Mouse (Mus musculus) C2C12 (cell line): ENCODE measurements around the gene Cadm1. TPM values are rescaled to one million over a fixed set of nuclear protein-coding genes. Genes with fewer than 3 reads are reported as not detected.

Experiments
- H3K27me3 ChIP-seq: one replicate; pipeline ENCODE4 v1.6.1; 2011; ENCODE audit not compliant: control insufficient read depth, insufficient read depth, insufficient read length
- H3K36me3 ChIP-seq: one replicate; pipeline ENCODE4 v1.6.1; 2011; ENCODE audit not compliant: control insufficient read depth, insufficient read depth
- H3K4me3 ChIP-seq: one replicate; pipeline ENCODE4 v1.5.1; 2011; ENCODE audit warnings: mild to moderate bottlenecking, control low read depth; ENCODE audit not compliant: poor library complexity, insufficient read depth, severe bottlenecking
- H3K79me2 ChIP-seq: one replicate; pipeline ENCODE4 v1.6.1; 2011; ENCODE audit not compliant: control insufficient read depth, insufficient read depth
- H3K79me3 ChIP-seq: one replicate; pipeline ENCODE4 v1.6.1; 2011; ENCODE audit warnings: low read depth, control low read depth
- H3ac ChIP-seq: one replicate; pipeline ENCODE3; 2011; ENCODE audit warnings: low read depth; ENCODE audit not compliant: control insufficient read depth, insufficient read length
- CEBPB ChIP-seq: IDR thresholded peaks from one replicate; pipeline ENCODE4 v1.6.1; 2011; ENCODE audit warnings: low read depth, mild to moderate bottlenecking, control low read depth, moderate library complexity
- CTCF ChIP-seq: IDR thresholded peaks from one replicate; pipeline ENCODE4 v1.5.1; 2011; ENCODE audit not compliant: control insufficient read depth, insufficient read depth, insufficient read length
- FOSL1 ChIP-seq: IDR thresholded peaks from one replicate; pipeline ENCODE4 v1.8.0; 2011; ENCODE audit warnings: mild to moderate bottlenecking, low read length; ENCODE audit not compliant: poor library complexity, insufficient read depth, severe bottlenecking
- MAX ChIP-seq: IDR thresholded peaks from one replicate; pipeline ENCODE4 v1.6.1; 2011; ENCODE audit warnings: mild to moderate bottlenecking, control low read depth
- MYOD1 ChIP-seq: IDR thresholded peaks from one replicate; pipeline ENCODE4 v1.6.1; 2011; ENCODE audit warnings: low read depth; ENCODE audit not compliant: control insufficient read depth, insufficient read length
- MYOG ChIP-seq: IDR thresholded peaks from one replicate; pipeline ENCODE4 v1.6.1; 2011; ENCODE audit not compliant: control insufficient read depth, insufficient read length; ENCODE audit errors: extremely low read depth
- USF1 ChIP-seq: IDR thresholded peaks from one replicate; pipeline ENCODE4 v1.6.1; 2011; ENCODE audit warnings: low read depth, mild to moderate bottlenecking, control low read depth, moderate library complexity
- polyA plus RNA-seq: library from polyadenylated mRNA; unstranded; fragments of >200 nt; fragmentation: generic; extraction: Trizol; gene quantifications from one replicate; pipeline ENCODE4 v1.2.1, GENCODE M21; 2012; ENCODE audit warnings: missing spikeins

The Cadm1 gene
- polyA plus RNA-seq, 1 experiment = 41.8 TPM

DNA sequence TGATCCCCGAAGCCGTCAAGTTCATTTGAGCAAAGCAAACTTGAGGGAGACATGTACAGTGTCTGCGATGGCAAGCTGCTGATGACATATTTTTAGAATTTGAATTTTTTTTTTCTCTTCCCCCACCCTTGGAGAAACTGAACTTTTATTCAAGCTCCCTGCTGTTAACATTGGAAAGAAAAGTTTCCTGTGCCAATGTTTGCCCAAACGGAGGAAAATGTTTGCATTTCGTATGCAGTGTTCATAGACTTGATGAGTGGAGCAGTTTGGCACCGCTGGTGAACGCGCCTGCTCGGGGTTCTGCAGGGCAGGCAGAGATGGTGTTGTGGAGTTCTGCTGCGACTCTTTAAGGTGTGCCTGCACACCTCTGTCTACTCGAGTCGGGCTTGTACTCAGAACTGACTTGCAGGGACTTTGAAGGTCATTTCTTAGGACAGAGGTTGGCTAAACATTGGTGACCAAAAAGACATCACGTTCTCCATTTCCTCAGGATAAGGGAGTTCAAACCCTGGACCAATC, 83.0 kb downstream of the Cadm1 start:
- peaks cover 100% of the 10 kb centered on the region for H3K79me2 ChIP-seq
- no peak for TF ChIP-seq CEBPB
- TF ChIP-seq FOSL1 = no peak
- no peak for TF ChIP-seq MYOG
- TF ChIP-seq MYOD1 = no peak
- no peak for TF ChIP-seq USF1
- no peak for TF ChIP-seq MAX
- no peak for TF ChIP-seq CTCF
- H3K27me3 ChIP-seq = no peaks in the 10 kb centered on the region
- H3ac ChIP-seq = no peak overlapping the region
- peaks cover 71% of the 10 kb centered on the region for H3K79me3 ChIP-seq
- H3K4me3 ChIP-seq = no peak overlapping the region
- H3K36me3 ChIP-seq = no peaks in the 10 kb centered on the region

DNA sequence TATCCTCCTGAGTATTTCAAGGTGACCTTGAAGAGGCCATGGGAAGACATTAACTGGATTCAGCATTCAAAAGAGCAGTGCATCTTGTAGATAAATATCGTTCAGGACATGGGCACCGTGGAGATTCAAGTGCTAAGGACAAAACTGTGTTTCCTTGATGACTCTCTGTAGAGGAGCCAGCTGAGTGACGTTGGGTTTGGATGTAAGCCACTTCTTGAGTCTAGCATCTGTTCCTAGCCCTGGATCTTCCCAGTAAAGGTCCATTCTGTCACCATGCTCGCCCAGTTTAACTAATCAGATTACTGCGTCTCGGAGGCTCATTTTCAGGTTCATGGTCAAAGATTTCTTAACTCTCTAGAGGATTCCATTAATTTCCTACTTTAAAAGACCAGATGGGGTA, 85.1 kb downstream of the Cadm1 start:
- Histone ChIP-seq H3K27me3 (no peaks in the 10 kb centered on the region), H3K36me3 (no peaks in the 10 kb centered on the region), H3K4me3 (no peak overlapping the region), H3ac (no peak overlapping the region), H3K79me3 (peaks cover 71% of the 10 kb centered on the region), H3K79me2 (peaks cover 100% of the 10 kb centered on the region)
- TF ChIP-seq FOSL1 = no peak
- TF ChIP-seq USF1 = no peak
- no peak for TF ChIP-seq MYOG
- TF ChIP-seq CEBPB = no peak
- no peak for TF ChIP-seq MAX
- no peak for TF ChIP-seq MYOD1
- TF ChIP-seq CTCF = no peak

DNA sequence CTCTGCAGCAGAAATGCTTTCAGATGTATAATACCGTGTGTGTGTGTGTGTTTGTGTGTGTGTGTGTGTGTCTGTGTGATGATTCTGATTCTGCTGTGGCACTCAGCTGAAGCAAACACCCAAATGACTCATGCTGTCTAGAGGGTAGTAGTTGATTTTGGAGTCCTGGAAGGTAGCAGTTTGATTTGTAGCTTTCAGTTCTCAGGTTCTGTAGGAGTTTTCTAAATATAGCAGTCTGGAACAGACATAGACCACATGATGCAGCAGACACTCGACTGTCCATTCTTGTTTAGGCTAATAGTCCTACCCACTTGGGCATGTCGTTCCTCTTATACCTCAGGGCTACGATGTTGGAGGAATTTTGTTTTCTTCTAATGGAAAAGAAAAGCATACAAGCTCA, 86.4 kb downstream of the Cadm1 start:
- TF ChIP-seq MYOG (no peak), CEBPB (no peak), FOSL1 (no peak), MAX (no peak), MYOD1 (no peak), USF1 (no peak), CTCF (no peak)
- Histone ChIP-seq H3K27me3 (no peaks in the 10 kb centered on the region), H3K4me3 (no peak overlapping the region), H3K36me3 (no peaks in the 10 kb centered on the region), H3K79me2 (peaks cover 100% of the 10 kb centered on the region), H3K79me3 (peaks cover 62% of the 10 kb centered on the region), H3ac (no peak overlapping the region)

DNA sequence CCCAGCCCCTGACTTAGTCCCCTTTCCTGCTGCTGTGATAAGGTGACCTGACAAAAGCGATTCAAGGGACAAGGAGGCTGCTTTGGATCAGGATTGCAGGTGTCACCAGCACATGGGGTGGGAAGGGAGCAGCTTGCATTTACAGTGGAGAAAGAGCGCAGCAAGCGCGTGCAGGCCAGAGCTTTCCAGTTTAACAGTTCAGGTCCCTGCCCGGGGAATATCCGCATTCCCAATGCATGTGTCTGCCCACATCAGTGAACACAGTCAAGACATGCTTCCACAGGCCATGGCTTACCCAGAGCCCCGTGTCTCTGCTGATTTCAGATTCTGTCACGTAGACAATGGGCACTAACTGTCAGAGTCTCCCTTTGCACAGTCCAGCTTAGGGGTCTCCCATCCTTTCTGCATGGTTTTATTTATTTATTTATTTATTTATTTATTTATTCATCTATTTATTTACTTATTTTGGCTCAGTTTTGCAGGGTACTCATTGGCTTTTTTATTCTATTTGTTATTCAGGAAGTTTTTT, 89.6 kb downstream of the Cadm1 start:
- TF ChIP-seq MYOD1 (no peak), MYOG (no peak), FOSL1 (no peak), USF1 (no peak), MAX (no peak), CEBPB (no peak), CTCF (no peak)
- no peaks in the 10 kb centered on the region for H3K36me3 ChIP-seq
- peaks cover 59% of the 10 kb centered on the region for H3K79me3 ChIP-seq
- no peak overlapping the region for H3ac ChIP-seq
- no peak overlapping the region for H3K4me3 ChIP-seq
- peaks cover 100% of the 10 kb centered on the region for H3K79me2 ChIP-seq
- no peaks in the 10 kb centered on the region for H3K27me3 ChIP-seq

DNA sequence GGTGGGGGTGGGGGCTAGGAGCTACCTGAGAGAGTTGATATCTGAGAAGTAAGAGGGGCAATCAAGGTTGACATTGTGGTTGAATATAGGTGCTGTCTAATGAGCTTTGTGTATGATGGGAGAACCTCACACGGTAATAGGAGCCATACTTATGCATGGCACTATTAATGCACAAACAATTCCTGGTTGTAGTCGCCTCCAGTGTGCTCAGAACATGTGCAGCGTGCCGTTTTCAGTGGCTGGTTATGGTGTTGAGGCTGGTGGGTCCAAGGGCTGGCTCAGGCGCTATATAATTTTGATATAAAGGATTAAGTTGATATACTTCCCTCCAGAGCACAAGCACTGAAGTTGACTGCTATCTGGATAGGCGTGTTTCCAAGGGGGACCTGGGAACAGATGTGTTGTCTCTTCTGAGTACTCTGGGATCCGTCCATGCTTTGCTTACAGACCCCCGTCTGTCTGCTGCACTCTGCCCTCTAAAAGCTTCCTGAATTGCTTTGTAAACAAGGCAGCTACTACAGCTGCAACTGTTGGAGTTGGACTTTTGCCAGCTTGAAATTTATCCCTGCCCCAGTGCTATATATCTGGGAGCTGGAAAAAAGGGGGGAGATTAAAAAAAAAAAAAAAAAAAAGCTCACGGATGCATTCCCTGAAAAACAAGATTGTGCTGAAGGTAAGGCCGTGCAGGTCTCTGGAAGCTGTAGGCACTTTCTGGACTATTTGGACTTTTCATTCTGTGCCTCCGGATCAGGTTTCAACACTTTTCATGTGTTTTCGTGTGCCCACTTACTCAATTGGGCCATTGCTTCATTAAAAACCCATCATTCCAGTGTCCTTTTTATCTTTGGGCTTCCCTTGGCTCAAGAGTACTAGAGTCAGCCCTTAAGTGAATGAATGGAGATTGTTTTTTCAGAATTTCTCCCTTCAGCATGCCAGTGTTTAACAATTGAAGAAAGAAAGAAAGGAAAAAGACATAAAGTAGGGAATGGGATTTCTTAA, 93.8 kb downstream of the Cadm1 start:
- Histone ChIP-seq H3K79me3 (peaks cover 55% of the 10 kb centered on the region), H3K36me3 (no peaks in the 10 kb centered on the region), H3K79me2 (peaks cover 88% of the 10 kb centered on the region), H3K27me3 (no peaks in the 10 kb centered on the region), H3K4me3 (no peak overlapping the region), H3ac (no peak overlapping the region)
- no peak for TF ChIP-seq MAX
